Mouse (Mus musculus): ENCODE measurements at regions not wholly inside any gene's neighbourhood (a gene's known extent, or its start where the extent isn't known, plus 50 kb on each side); places are given as distances from the start of the nearest gene placed in this dataset.
A peak's percentile ranks its signal among the peaks of the same experiment; 100 is the strongest.

DNA sequence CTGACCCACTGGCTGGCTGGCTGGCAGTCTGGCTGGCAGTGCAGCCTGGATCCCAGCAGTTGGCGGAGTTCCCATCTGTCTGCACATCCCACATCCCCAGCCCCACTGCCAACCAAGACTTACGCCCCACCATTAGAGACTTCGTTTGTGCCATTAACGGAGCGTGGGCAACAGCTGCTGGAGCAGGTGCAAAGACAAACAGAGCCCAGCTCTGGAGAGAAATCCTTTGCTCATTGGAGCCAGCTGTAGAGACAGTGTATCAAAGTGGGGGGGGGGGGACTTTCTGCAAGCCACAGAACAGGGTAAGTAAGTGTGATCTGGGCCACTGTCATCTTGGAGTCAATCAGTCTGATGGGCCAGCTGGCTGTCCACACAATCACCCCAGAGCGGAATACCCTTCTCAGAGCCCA lies 52.3 kb downstream of the Rplp1 start:
- Histone ChIP-seq H3K9me3 (replicated peaks) (no peaks in the 10 kb centered on the region), H3K27me3 (ENCODE audit: low read depth, poor library complexity, severe bottlenecking) (peaks cover 24% of the 10 kb centered on the region), H3K36me3 (no peaks in the 10 kb centered on the region), H3K4me3 (no peak overlapping the region), H3K27ac (replicated peaks) (no peak overlapping the region), H3K4me1 (peaks cover 22% of the 10 kb centered on the region)
- no peak for DNase-seq (ENCODE audit: low spot score)
- 90% methylated on average over 6 of the region's 6 CpGs for WGBS

DNA sequence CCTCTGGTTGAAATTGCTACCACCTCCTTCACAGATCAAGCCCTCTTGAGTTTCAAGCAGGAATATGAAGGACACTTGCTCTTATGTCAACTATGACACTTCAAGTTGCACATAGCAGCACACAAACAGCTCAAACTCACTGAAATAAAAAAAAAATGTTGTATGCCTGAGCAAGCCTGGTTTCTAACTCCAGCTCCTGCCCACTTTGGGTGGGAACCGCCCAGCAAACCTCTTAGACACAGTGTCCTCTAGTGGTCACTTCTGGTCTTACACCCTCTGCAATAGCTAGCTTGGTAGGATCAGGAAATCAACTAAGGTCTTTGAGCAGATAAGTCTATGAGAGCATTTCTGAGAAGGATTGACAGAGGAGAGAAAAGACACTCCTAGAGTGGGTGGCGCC lies 54.2 kb downstream of the Rplp1 start:
- 15% methylated on average over 2 of the region's 2 CpGs for WGBS
- Histone ChIP-seq H3K27ac (replicated peaks) (no peak overlapping the region), H3K9me3 (replicated peaks) (no peaks in the 10 kb centered on the region), H3K4me3 (no peak overlapping the region), H3K36me3 (no peaks in the 10 kb centered on the region), H3K4me1 (peaks cover 13% of the 10 kb centered on the region), H3K27me3 (ENCODE audit: low read depth, poor library complexity, severe bottlenecking) (peaks cover 31% of the 10 kb centered on the region)
- peak; percentile 52 for DNase-seq (ENCODE audit: low spot score)

DNA sequence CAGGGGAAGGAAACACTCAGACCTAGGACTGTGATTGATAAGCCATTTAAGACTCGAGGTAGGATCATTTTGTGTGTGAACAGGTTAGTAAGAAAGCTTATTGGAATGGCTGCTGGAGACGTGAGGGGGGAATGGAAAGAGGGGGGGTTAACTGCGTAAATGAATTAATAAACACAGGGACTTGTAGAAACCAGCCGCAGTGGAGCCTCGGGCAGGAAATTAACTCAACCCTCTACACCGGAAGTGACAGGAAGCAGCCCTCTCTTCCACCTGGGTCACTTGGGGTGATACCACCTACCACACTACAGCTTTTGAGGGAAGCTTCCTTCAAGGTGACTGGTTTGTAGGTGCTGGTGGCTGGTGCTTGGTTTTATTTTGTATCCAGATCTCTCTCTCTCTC lies 54.9 kb downstream of the Rplp1 start:
- no peak for DNase-seq (ENCODE audit: low spot score)
- Histone ChIP-seq H3K27me3 (ENCODE audit: low read depth, poor library complexity, severe bottlenecking) (peaks cover 31% of the 10 kb centered on the region), H3K27ac (replicated peaks) (no peak overlapping the region), H3K4me3 (no peak overlapping the region), H3K36me3 (no peaks in the 10 kb centered on the region), H3K9me3 (replicated peaks) (no peaks in the 10 kb centered on the region), H3K4me1 (peaks cover 11% of the 10 kb centered on the region)
- 78% methylated on average over 6 of the region's 6 CpGs for WGBS

DNA sequence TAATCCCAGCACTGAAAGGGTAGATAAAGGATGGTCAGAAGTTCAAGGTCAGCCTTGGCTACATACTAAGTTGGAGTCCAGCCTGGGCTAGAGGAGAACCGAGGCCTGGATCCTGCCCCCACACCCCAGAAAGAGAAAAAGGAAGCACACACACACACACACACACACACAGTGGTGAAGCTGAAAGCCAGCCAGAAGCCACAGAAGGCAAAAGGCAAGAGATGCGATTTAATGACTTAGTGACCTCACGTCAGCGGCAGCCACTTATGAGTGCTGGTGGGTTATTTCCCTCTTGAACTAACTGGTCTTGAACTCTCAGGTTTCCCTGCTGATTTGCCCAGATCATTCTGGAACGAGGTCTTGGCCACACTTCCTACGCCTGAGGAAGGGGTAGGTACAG lies 56.5 kb downstream of the Rplp1 start:
- peaks cover 11% of the 10 kb centered on the region for H3K4me1 ChIP-seq
- H3K36me3 ChIP-seq = no peaks in the 10 kb centered on the region
- DNase-seq (ENCODE audit: low spot score) = no peak
- 92% methylated on average over 6 of the region's 6 CpGs for WGBS
- 0 out of 2 replicates have a peak overlapping the region, but pooled peaks have one; percentile 1 for H3K27ac ChIP-seq (replicated peaks)
- no peaks in the 10 kb centered on the region for H3K9me3 ChIP-seq (replicated peaks)
- peaks cover 31% of the 10 kb centered on the region for H3K27me3 ChIP-seq (ENCODE audit: low read depth, poor library complexity, severe bottlenecking)
- no peak overlapping the region for H3K4me3 ChIP-seq

DNA sequence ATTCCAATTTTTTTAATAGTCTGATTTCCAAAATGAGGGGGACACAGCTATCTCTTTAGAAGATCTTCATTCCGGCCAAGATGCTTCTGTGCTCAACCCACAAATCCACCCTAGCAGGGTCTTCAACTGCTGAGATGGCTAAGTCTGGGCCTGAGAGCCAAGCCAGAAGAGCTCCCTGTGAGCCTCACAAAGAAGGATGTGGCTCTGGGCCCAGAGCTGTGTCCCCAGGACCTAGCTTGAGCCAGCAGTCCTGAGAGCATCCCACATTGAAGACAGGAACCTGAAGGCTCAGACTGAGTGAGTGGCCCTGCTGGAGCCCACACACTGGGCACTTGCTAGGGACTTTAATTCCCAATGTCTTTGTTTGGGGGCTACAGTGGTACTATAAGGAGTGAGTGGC lies 57.7 kb downstream of the Rplp1 start:
- Histone ChIP-seq H3K36me3 (no peaks in the 10 kb centered on the region), H3K9me3 (replicated peaks) (no peaks in the 10 kb centered on the region), H3K4me3 (no peak overlapping the region), H3K4me1 (peaks cover 11% of the 10 kb centered on the region), H3K27ac (replicated peaks) (0 out of 2 replicates have a peak overlapping the region, but pooled peaks have one; percentile 30), H3K27me3 (ENCODE audit: low read depth, poor library complexity, severe bottlenecking) (peaks cover 26% of the 10 kb centered on the region)
- WGBS = 93% methylated on average over 1 of the region's 1 CpGs
- DNase-seq (ENCODE audit: low spot score) = no peak

DNA sequence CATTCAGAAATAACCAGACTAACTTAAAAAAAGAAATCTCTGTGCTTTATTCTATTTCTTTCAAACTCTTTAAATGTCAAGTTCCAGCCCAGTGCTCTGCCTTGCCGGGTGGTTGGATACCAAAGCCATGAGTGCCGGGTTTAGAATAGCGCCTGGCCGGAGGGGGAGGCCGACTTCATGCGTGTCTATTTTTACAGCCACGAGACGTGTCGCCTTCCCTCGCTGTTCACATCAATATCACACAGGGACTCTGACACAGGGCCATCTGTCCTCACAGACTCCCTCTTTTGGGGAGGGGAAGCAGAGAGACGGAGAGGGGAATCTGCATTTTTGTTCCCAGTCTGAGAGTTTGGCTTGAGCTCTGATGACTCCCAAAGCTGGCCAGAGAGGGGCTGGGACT lies 58.7 kb downstream of the Rplp1 start:
- WGBS = 79% methylated on average over 11 of the region's 11 CpGs
- Histone ChIP-seq H3K9me3 (replicated peaks) (no peaks in the 10 kb centered on the region), H3K27ac (replicated peaks) (peak overlapping the region; percentile 13; the same call in 1 of the 2 replicates), H3K4me3 (no peak overlapping the region), H3K36me3 (no peaks in the 10 kb centered on the region), H3K27me3 (ENCODE audit: low read depth, poor library complexity, severe bottlenecking) (peaks cover 26% of the 10 kb centered on the region), H3K4me1 (peaks cover 11% of the 10 kb centered on the region)
- no peak for DNase-seq (ENCODE audit: low spot score)

DNA sequence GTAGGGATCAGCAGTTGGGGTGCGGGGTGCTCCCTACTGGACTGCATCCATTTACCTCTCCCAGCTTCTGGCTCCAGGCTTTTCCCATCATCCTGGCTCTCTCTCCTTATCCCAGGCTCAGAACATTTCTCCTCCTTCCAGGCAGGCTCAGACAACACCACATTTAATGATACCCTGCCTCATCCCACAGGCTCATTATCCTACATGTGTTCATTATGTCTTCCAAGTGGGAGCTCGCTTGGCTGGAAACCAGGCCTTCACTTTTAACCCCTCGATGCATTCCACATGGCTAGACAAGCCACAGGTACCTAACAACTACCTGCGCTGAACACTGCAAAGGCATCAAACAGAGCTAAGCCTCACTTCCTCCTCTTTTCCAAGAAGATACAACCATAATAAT lies 60.5 kb downstream of the Rplp1 start:
- Histone ChIP-seq H3K4me1 (no peaks in the 10 kb centered on the region; the same call in 1 of the 2 replicates), H3K36me3 (no peaks in the 10 kb centered on the region), H3K27me3 (ENCODE audit: low read depth, poor library complexity, severe bottlenecking) (peaks cover 17% of the 10 kb centered on the region; the same call in 1 of the 2 replicates), H3K27ac (replicated peaks) (no peak overlapping the region), H3K4me3 (no peak overlapping the region), H3K9me3 (replicated peaks) (no peaks in the 10 kb centered on the region)
- no peak for DNase-seq (ENCODE audit: low spot score)
- 89% methylated on average over 4 of the region's 4 CpGs for WGBS

DNA sequence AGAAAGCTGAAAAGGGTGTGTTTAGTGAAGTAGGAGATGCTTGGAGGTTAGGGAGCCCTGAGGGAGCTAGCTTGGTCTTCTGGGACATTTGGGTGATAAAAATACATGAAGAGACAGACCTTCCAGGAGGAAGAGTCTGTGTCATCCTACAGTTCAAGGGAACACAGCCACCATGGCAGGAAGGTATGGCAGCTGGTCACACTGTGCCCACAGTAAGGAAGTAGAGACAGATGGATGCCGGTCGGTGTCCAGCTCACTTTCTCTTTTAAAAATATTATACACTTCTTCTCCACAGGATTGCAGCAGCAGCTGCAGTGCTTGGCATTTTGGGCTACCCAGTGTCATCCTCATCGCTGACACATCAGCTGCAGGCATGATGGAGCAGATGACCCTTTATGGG lies 63.0 kb downstream of the Rplp1 start:
- H3K27ac ChIP-seq (replicated peaks) = no peak overlapping the region
- H3K9me3 ChIP-seq (replicated peaks) = no peaks in the 10 kb centered on the region
- H3K36me3 ChIP-seq = no peaks in the 10 kb centered on the region
- no peaks in the 10 kb centered on the region; the same call in 1 of the 2 replicates for H3K4me1 ChIP-seq
- no peaks in the 10 kb centered on the region; the same call in 1 of the 2 replicates for H3K27me3 ChIP-seq (ENCODE audit: low read depth, poor library complexity, severe bottlenecking)
- WGBS = 94% methylated on average over 3 of the region's 3 CpGs
- no peak overlapping the region for H3K4me3 ChIP-seq
- DNase-seq (ENCODE audit: low spot score) = no peak

DNA sequence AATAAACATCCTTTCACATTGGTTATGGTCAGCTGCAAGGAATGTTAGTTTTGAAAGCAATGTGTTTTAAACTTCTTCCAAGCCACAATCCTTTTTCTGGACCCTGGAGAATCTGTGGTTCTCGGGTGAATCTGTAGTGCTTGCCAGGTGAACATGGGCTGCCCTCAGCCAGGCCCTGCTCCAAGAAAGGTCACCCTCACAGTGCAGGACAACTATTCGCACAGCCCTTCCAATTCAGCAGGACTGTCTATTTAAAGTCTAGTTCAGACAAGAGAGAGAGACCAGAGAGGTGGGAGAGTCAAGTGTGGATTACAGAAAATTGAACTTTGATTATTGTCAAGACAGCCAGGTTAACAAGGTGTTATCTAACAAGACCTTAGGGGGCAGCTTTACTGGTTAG lies 65.9 kb downstream of the Rplp1 start:
- H3K36me3 ChIP-seq = no peaks in the 10 kb centered on the region
- H3K27me3 ChIP-seq (ENCODE audit: low read depth, poor library complexity, severe bottlenecking) = no peaks in the 10 kb centered on the region
- H3K9me3 ChIP-seq (replicated peaks) = no peaks in the 10 kb centered on the region
- H3K4me3 ChIP-seq = no peak overlapping the region
- H3K4me1 ChIP-seq = peaks cover 11% of the 10 kb centered on the region
- WGBS = 84% methylated on average over 2 of the region's 2 CpGs
- no peak for DNase-seq (ENCODE audit: low spot score)
- no peak overlapping the region for H3K27ac ChIP-seq (replicated peaks)

DNA sequence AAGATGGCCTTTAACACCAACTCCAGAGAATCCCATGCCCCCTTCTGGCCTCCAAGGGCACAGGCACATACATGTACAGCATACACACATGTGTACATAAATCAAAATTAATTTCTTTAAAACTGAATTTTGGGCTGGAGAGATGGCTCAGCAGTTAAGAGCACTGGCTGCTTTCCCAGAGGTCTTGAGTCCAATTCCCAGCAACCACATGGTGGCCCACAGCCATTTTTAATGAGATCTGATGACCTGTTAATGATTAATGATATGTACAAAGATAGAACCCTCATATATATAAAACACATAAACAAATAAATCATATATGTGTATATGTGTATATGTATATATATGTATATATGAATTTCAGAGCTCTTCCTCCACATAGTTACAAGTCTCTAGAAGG lies 66.8 kb downstream of the Rplp1 start:
- Histone ChIP-seq H3K4me1 (peaks cover 12% of the 10 kb centered on the region), H3K36me3 (no peaks in the 10 kb centered on the region), H3K27me3 (ENCODE audit: low read depth, poor library complexity, severe bottlenecking) (no peaks in the 10 kb centered on the region), H3K4me3 (no peak overlapping the region), H3K27ac (replicated peaks) (no peak overlapping the region), H3K9me3 (replicated peaks) (no peaks in the 10 kb centered on the region)
- DNase-seq (ENCODE audit: low spot score) = no peak

DNA sequence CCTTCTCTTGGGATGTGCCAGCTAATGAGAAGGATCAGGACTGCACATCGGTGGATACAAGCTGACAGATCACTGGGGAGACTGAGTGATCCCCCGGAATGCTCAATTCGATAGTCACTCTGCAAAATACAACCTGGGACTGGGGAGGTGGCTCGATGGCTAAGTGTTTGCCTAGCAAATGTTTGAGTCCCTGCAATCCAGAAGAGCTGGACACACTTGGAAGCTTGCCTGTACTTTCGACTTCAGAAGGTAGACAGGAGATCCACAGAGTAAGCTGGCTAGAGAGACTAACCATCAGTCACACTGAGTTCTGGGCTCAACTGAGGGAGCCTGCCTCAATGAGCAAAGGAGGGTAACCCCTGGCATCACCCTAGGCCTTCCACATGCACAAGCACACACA lies 69.7 kb downstream of the Rplp1 start:
- Histone ChIP-seq H3K27ac (replicated peaks) (peak overlapping the region; percentile 64; the same call in 1 of the 2 replicates), H3K27me3 (ENCODE audit: low read depth, poor library complexity, severe bottlenecking) (no peaks in the 10 kb centered on the region), H3K9me3 (replicated peaks) (no peaks in the 10 kb centered on the region), H3K4me1 (peaks cover 12% of the 10 kb centered on the region), H3K36me3 (no peaks in the 10 kb centered on the region), H3K4me3 (no peak overlapping the region)
- no peak for DNase-seq (ENCODE audit: low spot score)
- WGBS = 88% methylated on average over 5 of the region's 5 CpGs

DNA sequence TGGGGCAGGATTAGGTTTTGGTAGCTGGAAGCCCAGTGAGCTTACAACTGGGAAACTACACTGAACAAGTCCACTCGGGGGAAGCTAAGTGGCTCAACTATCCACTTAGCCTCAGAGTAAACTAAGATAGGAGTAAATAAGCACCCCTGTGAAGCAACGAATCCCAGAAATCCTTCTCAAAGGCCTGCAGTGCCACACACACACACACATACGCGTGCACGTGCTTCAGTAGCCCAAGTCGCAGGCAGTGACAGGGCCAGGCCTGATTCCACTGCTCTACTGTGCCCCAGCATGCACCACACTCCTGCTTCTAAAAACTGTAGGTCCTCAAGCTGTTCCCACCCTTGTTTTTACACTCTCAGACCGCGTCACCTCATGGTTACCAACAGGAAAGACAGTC lies 70.2 kb downstream of the Rplp1 start:
- Histone ChIP-seq H3K27me3 (ENCODE audit: low read depth, poor library complexity, severe bottlenecking) (no peaks in the 10 kb centered on the region), H3K27ac (replicated peaks) (peak overlapping the region; percentile 64; the same call in 1 of the 2 replicates), H3K36me3 (no peaks in the 10 kb centered on the region), H3K4me3 (no peak overlapping the region), H3K9me3 (replicated peaks) (no peaks in the 10 kb centered on the region), H3K4me1 (peaks cover 12% of the 10 kb centered on the region)
- no peak for DNase-seq (ENCODE audit: low spot score)
- WGBS = 77% methylated on average over 8 of the region's 8 CpGs

DNA sequence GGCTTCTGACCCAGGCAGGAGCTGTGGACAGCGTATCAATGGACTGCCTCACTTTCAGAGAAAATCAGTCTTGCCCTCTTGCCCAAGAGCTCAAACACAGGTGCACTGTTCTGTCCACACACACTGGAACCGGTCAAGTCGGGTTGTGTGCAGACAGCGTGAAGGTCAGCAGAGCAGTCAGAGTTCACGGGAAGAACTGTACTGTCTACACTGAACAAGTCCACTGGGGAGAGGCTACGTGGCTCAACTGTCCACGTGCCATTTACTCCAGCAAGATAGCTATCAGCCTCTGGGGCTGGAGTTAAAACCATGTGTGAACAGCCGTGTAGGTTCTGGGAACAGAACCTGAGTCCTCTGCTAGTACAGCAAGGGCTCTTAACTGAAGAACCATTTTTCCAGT lies 70.8 kb downstream of the Rplp1 start:
- no peak overlapping the region; the same call in 1 of the 2 replicates for H3K27ac ChIP-seq (replicated peaks)
- no peaks in the 10 kb centered on the region for H3K27me3 ChIP-seq (ENCODE audit: low read depth, poor library complexity, severe bottlenecking)
- 84% methylated on average over 8 of the region's 8 CpGs for WGBS
- H3K4me1 ChIP-seq = peaks cover 12% of the 10 kb centered on the region
- no peaks in the 10 kb centered on the region for H3K9me3 ChIP-seq (replicated peaks)
- H3K4me3 ChIP-seq = no peak overlapping the region
- no peak for DNase-seq (ENCODE audit: low spot score)
- H3K36me3 ChIP-seq = no peaks in the 10 kb centered on the region

DNA sequence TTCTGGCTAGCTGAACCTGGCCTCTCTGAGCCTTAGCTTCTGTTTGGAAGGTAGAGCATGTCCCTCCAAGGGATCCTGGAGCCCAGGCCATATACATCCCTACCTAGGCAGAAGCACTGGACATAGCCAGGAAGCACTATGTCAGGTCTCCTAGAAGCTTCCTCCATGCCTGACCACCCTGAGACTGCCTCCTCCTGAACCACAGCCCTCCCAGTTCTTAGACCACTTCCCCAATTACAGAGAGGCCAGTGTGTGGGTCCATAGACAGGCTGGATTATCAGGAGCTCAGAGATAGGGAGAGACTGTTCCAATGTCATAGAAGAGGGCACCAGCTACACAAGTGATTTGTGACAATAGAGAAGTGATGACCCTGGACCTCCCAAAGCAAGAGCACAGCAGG lies 72.0 kb downstream of the Rplp1 start:
- Histone ChIP-seq H3K27ac (replicated peaks) (no peak overlapping the region; the same call in 1 of the 2 replicates), H3K4me1 (peaks cover 12% of the 10 kb centered on the region), H3K4me3 (no peak overlapping the region), H3K9me3 (replicated peaks) (no peaks in the 10 kb centered on the region), H3K36me3 (no peaks in the 10 kb centered on the region), H3K27me3 (ENCODE audit: low read depth, poor library complexity, severe bottlenecking) (no peaks in the 10 kb centered on the region)
- no peak for DNase-seq (ENCODE audit: low spot score)
